Mouse (Mus musculus) intestine, postnatal 0 days (tissue): ENCODE measurements around the gene Ankrd9. TPM values are rescaled to one million over a fixed set of nuclear protein-coding genes. Genes with fewer than 3 reads are reported as not detected.

Experiments used
- ATAC-seq: fragments of 200-750 bp; cut with Nextera tagmentation; 2 replicates; pipeline ENCODE4 v1.8.0; 2017; ENCODE audit warnings: mild to moderate bottlenecking, moderate TSS enrichment, moderate library complexity
- H3K27ac ChIP-seq: fragments of 300-500 bp; sonication (generic); 2 replicates; pipeline ENCODE4 v1.5.1; 2014; ENCODE audit warnings: mild to moderate bottlenecking, low read depth, low read length, moderate library complexity
- H3K27me3 ChIP-seq: fragments of 300-500 bp; sonication (generic); replicated peaks from 2 replicates; pipeline ENCODE4 v1.6.1; 2014; ENCODE audit warnings: low read length, mixed read lengths; ENCODE audit not compliant: control insufficient read depth, insufficient read depth
- H3K36me3 ChIP-seq: fragments of 300-500 bp; sonication (generic); 2 replicates; pipeline ENCODE4 v1.6.1; 2014; ENCODE audit warnings: mild to moderate bottlenecking, moderate library complexity; ENCODE audit not compliant: control insufficient read depth, insufficient read depth
- H3K4me1 ChIP-seq: fragments of 300-500 bp; sonication (generic); replicated peaks from 2 replicates; pipeline ENCODE4 v1.6.1; 2014; ENCODE audit warnings: antibody characterized with exemption, low read length, mixed read lengths; ENCODE audit not compliant: control insufficient read depth, insufficient read depth
- H3K4me2 ChIP-seq: fragments of 300-500 bp; sonication (generic); replicated peaks from 2 replicates; pipeline ENCODE4 v1.6.1; 2014; ENCODE audit warnings: low read depth, mild to moderate bottlenecking, moderate library complexity
- H3K4me3 ChIP-seq: fragments of 300-500 bp; sonication (generic); 2 replicates; pipeline ENCODE4 v1.5.1; 2014; ENCODE audit warnings: low read depth, low read length
- H3K9ac ChIP-seq: fragments of 300-500 bp; sonication (generic); 2 replicates; pipeline ENCODE4 v1.6.1; 2014; ENCODE audit warnings: mild to moderate bottlenecking, low read depth, low read length
- H3K9me3 ChIP-seq: fragments of 300-500 bp; sonication (generic); 2 replicates; pipeline ENCODE4 v1.6.1; 2016; ENCODE audit warnings: mixed run types; ENCODE audit not compliant: control insufficient read depth
- CTCF ChIP-seq: sonication (generic); IDR thresholded peaks from 2 replicates; pipeline ENCODE4 v1.5.1; 2016; ENCODE audit warnings: low read depth, mild to moderate bottlenecking, control low read depth, antibody characterized with exemption, moderate library complexity
- WGBS: fragments of 180-500 bp; shearing (Covaris S2); extraction: QIAGEN DNeasy Blood & Tissue Kit; methylation state at CpG from one replicate; pipeline ENCODE4 v1.1.7; 2014; 5-methylcytosine and 5-hydroxymethylcytosine counted together
- polyA plus RNA-seq: library from polyadenylated mRNA; unstranded; fragments of >200 nt; fragmentation: Nextera tagmentation; extraction: Ambion mirVana; gene quantifications from 2 replicates; pipeline ENCODE4 v1.2.1, GENCODE M21; 2015

The Ankrd9 gene
- polyA plus RNA-seq, 1 experiment from 2014 or later, result 76.3 TPM

- Histone ChIP-seq H3K9me3 (no peaks in the 10 kb centered on the region), H3K27ac (no peak overlapping the region; the same call in 1 of the 2 replicates), H3K27me3 (no peaks in the 10 kb centered on the region), H3K36me3 (no peaks in the 10 kb centered on the region), H3K4me3 (no peak overlapping the region), H3K9ac (no peak overlapping the region), H3K4me1 (peaks cover 21% of the 10 kb centered on the region), H3K4me2 (no peak overlapping the region)
- TF ChIP-seq CTCF, result no peak
- 50% methylated on average over 6 of the region's 6 CpGs for WGBS
- no peak for ATAC-seq
Measured at GRCm38 (mm10) chr12:111009615-111010257, 30.9 kb upstream of the Ankrd9 start.

GRCm38 (mm10) chr12:111008500-111009490 lies 30.0 kb upstream of the Ankrd9 start:
- Histone ChIP-seq H3K36me3 (no peaks in the 10 kb centered on the region), H3K9ac (peak overlapping the region; percentile 27; the same call in 1 of the 2 replicates), H3K27me3 (no peaks in the 10 kb centered on the region), H3K4me1 (peaks cover 21% of the 10 kb centered on the region), H3K4me2 (no peak overlapping the region; the same call in 1 of the 2 replicates), H3K9me3 (no peaks in the 10 kb centered on the region), H3K4me3 (no peak overlapping the region), H3K27ac (peak overlapping the region; percentile 94)
- WGBS, result 28% methylated on average over 11 of the region's 11 CpGs
- TF ChIP-seq CTCF, result no peak
- peak; percentile 71 for ATAC-seq

- Histone ChIP-seq H3K27ac (peak overlapping the region; percentile 94), H3K9ac (0 out of 2 replicates have a peak overlapping the region, but pooled peaks have one; percentile 4), H3K4me1 (peaks cover 21% of the 10 kb centered on the region), H3K27me3 (no peaks in the 10 kb centered on the region), H3K9me3 (no peaks in the 10 kb centered on the region), H3K36me3 (no peaks in the 10 kb centered on the region), H3K4me3 (no peak overlapping the region), H3K4me2 (0 out of 2 replicates have a peak overlapping the region, but pooled peaks have one; percentile 6)
- WGBS, result 35% methylated on average over 14 of the region's 14 CpGs
- ATAC-seq, result peak; percentile 87
- no peak for TF ChIP-seq CTCF
Measured at GRCm38 (mm10) chr12:111007134-111008103, 28.6 kb upstream of the Ankrd9 start.

- peak overlapping the region; percentile 94 for H3K27ac ChIP-seq
- no peaks in the 10 kb centered on the region for H3K27me3 ChIP-seq
- TF ChIP-seq CTCF, result no peak
- no peak overlapping the region for H3K4me2 ChIP-seq
- WGBS, result 30% methylated on average over 5 of the region's 5 CpGs
- peaks cover 21% of the 10 kb centered on the region for H3K4me1 ChIP-seq
- no peaks in the 10 kb centered on the region for H3K9me3 ChIP-seq
- H3K4me3 ChIP-seq, result no peak overlapping the region
- ATAC-seq, result no peak
- no peaks in the 10 kb centered on the region for H3K36me3 ChIP-seq
- H3K9ac ChIP-seq, result no peak overlapping the region
Measured at GRCm38 (mm10) chr12:111006339-111006738, 27.5 kb upstream of the Ankrd9 start.

- H3K9me3 ChIP-seq, result no peaks in the 10 kb centered on the region
- H3K27me3 ChIP-seq, result no peaks in the 10 kb centered on the region
- no peak overlapping the region for H3K4me2 ChIP-seq
- no peak overlapping the region for H3K4me3 ChIP-seq
- WGBS, result 35% methylated on average over 5 of the region's 6 CpGs
- no peak overlapping the region for H3K9ac ChIP-seq
- H3K4me1 ChIP-seq, result peaks cover 21% of the 10 kb centered on the region
- H3K27ac ChIP-seq, result no peak overlapping the region
- ATAC-seq, result no peak
- H3K36me3 ChIP-seq, result no peaks in the 10 kb centered on the region
- TF ChIP-seq CTCF, result no peak
Measured at GRCm38 (mm10) chr12:111005803-111006202, 27.0 kb upstream of the Ankrd9 start.
